Mouse (Mus musculus): ENCODE data around the gene Gm20388.

DNA sequence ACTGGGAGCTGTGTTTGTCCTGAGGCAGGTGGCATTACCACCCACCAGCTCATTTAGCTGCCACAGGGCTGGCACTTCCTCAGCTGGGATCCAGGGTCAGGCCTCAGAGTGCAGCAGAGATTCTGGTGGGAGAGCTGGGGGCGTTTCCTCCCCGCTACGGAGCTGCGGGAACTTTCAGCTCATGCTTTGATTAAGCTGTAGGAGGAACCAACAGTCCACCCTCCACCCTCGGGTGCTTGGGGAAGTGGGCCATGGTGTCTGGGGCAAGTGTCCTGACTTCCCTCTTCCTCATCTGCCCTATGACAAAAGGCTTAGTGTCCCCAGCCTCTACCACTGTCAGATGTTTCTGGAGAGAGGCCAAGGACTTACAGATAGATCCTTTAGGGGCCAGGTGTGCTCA, 1966.6 kb downstream of the Gm20388 start:
- TF ChIP-seq CTCF (IDR thresholded peaks at IDR 0.05; ENCODE audit: control insufficient read depth, insufficient read depth, low read length) (no peak), POLR2A (IDR thresholded peaks at IDR 0.05; ENCODE audit: borderline replicate concordance, control insufficient read depth, low read depth, low read length) (no peak)

Data from bone marrow, adult 2 months (tissue).